Mouse (Mus musculus): ENCODE measurements around the gene Dmrt2.

The Dmrt2 gene

DNA sequence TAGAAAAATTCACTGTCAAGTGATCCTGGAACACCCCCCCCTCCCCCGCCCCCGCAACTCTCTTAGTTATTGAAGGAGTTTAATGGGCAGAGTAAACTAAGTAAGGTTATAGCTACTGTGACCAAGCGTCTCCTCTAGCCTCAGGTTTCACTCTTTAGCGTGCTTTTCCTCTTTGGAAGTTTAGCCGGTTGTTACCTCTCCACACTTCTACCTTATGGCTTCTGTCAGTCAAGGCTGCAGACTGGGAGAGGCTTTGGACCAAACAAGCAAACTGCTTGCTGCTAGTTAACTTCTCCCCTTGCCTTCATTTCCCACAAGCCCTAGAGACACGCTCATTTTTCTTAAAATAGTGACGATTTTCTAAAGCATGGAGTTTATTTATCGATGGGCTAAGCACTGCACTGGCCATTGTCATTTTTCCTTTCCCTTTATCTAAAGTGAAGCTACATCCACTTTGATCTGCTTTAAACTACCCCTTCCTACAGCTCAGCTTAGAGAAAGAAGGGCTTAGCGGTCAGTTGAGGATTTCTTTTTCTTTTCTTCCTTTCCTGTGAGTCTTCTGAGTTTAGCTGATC lies 3.7 kb downstream of the Dmrt2 start:
- no peak for DNase-seq (ENCODE audit: low spot score in 2 of 2)

DNA sequence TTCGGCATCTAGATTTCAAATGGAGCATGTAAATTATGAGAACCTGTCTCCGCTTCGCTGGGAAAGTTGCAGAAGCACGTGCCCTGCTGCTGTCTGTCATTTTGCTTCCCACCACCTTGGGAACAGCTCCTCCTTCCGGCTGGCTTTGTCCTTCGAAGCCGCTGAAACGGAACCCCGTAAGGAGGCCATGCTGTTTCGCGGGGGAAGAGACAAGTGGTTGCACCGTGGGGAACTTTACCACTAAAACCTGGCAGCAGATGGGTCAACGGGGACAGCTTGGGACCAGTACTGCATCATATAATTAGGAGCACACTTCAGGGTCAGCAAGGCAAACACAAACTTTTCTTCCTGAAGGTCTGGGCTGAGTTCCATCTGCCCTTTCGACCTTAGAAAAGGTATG lies 26.6 kb downstream of the Dmrt2 start:
- no peak for DNase-seq (ENCODE audit: low spot score in 2 of 2)

DNA sequence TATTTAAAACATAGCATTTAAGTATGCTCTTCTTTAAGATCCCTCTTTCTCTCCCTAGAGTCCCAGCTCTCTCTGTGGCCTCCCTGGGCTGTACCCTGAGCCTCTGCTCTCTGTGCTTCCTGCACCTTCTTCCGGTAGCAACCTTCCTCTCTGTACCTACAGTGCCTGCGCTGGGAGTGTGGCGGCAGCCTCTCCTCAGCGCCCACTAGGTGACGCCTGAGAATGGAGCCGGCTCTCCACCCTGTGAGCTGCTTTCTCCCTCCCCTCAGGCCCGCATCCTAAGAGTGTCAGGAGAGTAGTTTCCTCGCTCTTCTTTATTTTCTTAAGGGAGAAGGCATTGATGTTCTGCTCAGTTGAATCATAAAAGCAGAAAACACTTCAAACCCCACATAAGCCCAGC lies 41.2 kb downstream of the Dmrt2 start:
- DNase-seq (ENCODE audit: low spot score in 2 of 2), result no peak

DNA sequence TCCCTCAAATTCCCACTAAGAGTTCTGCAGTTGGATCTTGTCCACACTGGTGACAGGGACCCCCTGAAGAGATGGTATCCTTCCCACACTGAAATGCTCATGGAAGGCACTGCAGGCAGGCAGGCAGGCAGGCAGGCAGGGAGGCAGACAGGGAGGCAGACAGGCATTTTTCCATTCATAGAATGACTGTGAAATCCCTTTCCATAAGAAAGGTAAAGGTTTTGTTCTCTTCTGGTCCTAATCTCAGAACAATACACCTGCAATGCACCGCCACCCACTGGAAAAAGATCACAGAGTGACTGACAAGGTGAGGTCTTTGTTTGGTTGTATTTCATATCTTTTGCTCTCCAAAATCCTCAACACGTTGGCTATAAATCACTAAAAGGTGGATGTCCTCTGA lies 42.7 kb downstream of the Dmrt2 start:
- DNase-seq (ENCODE audit: low spot score in 2 of 2), result no peak

DNA sequence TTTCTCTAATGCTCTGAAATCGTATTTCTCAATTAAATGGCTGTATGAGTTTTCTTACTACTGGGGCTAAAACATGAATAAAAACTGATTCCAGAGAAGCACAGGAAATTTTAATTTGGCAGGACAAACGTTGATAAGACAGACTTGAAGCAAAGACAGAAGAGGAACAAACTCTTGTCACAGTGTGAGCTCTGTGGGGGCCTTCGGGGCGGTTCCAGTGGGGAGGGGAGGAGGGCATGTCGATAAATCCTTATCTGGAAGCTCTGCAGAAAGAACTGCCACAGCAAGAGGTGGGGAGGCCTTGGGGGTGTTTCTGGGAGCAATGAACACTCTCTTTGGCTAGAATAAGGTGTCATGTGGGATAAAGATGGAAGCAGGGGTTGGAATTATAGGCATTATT lies 50.4 kb downstream of the Dmrt2 start:
- no peak for DNase-seq (ENCODE audit: low spot score in 2 of 2)
